Mouse (Mus musculus): ENCODE data around the gene Chmp4b. TPM values are rescaled to one million over a fixed set of nuclear protein-coding genes. Genes with fewer than 3 reads are reported as not detected.

Gene Chmp4b
- polyA plus RNA-seq, 1 experiment from 2014 or later = 28.7 TPM

DNA sequence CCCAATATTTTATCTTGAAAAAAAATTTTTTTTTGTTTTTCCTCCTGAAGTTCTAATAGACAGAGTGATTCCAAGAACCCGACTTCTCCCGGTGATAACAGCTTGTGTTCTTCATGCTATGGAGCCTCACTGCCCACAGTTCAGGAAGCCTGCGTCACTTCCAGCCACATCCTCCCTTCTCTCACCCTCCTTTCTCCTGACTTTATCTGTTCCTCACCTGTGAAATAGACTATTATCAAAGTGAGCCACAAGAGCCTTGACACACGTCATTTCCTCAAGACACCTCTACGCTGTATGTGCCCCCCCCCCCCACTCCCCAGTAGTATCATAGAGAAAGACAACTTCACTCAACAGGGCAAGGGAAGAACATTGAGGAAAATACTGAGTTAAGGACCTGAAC is 35.8 kb upstream of the Chmp4b start:
- H3K4me1 ChIP-seq (ENCODE audit: control insufficient read depth, insufficient read depth, low read length) = peaks cover 17% of the 10 kb centered on the region
- no peak for ATAC-seq
- H3K9ac ChIP-seq (ENCODE audit: low read depth, low read length) = no peak overlapping the region
- 85% methylated on average over 5 of the region's 5 CpGs for WGBS
- no peaks in the 10 kb centered on the region for H3K9me3 ChIP-seq (ENCODE audit: control insufficient read depth, low read length)
- H3K36me3 ChIP-seq (ENCODE audit: control insufficient read depth, insufficient read depth, low read length) = no peaks in the 10 kb centered on the region
- no peak overlapping the region for H3K27ac ChIP-seq (ENCODE audit: low read length)
- H3K27me3 ChIP-seq (replicated peaks; ENCODE audit: control insufficient read depth, insufficient read depth, low read length) = no peaks in the 10 kb centered on the region
- H3K4me3 ChIP-seq (ENCODE audit: low read length) = no peak overlapping the region
- H3K4me2 ChIP-seq (ENCODE audit: low read depth, low read length) = no peak overlapping the region

DNA sequence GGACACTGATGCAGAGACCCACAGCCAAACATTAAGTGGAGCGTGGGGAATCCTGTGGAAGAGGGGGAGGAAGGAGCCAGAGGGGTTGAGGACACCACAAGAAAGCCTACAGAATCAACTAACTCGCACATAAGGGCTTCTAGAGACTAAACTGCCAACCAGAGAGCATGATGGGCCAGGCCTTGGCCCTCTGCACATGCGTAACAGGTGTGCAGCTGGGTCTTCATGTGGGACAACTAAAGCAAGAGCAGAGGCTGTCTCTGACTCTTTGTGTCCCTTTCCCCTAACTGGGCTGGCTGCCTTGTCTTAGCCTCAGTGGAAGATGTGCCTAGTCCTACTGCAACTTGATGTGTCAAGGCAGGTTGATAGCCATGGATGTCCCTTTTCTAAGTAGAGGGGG is 34.4 kb upstream of the Chmp4b start:
- Histone ChIP-seq H3K9ac (ENCODE audit: low read depth, low read length) (no peak overlapping the region), H3K9me3 (ENCODE audit: control insufficient read depth, low read length) (no peaks in the 10 kb centered on the region), H3K4me1 (ENCODE audit: control insufficient read depth, insufficient read depth, low read length) (peaks cover 17% of the 10 kb centered on the region), H3K27ac (ENCODE audit: low read length) (no peak overlapping the region), H3K4me3 (ENCODE audit: low read length) (no peak overlapping the region), H3K36me3 (ENCODE audit: control insufficient read depth, insufficient read depth, low read length) (no peaks in the 10 kb centered on the region), H3K27me3 (replicated peaks; ENCODE audit: control insufficient read depth, insufficient read depth, low read length) (no peaks in the 10 kb centered on the region), H3K4me2 (ENCODE audit: low read depth, low read length) (no peak overlapping the region)
- WGBS = 88% methylated on average over 3 of the region's 3 CpGs
- ATAC-seq = no peak

DNA sequence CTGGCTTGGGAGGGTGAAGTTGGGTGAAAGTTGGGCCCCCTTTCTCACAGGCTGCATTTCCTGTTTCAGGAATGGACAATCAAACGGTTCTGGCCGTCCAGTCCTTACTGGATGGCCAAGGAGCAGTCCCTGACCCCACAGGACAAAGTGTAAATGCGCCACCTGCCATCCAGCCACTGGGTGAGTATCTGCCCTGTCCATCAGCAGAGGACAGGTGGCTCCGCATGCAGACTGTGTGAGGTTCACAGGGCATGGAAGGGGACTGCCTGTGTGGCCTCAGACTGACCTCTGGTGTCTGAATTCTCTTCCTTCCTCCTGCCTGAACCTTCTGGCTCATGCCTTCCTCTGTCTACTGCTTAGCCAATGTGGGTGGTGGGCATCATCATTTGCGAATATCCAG is 29.8 kb upstream of the Chmp4b start:
- no peak overlapping the region for H3K9ac ChIP-seq (ENCODE audit: low read depth, low read length)
- H3K4me2 ChIP-seq (ENCODE audit: low read depth, low read length) = no peak overlapping the region
- no peak for ATAC-seq
- 67% methylated on average over 5 of the region's 5 CpGs for WGBS
- no peaks in the 10 kb centered on the region for H3K4me1 ChIP-seq (ENCODE audit: control insufficient read depth, insufficient read depth, low read length)
- H3K4me3 ChIP-seq (ENCODE audit: low read length) = no peak overlapping the region
- no peak overlapping the region for H3K27ac ChIP-seq (ENCODE audit: low read length)
- H3K36me3 ChIP-seq (ENCODE audit: control insufficient read depth, insufficient read depth, low read length) = no peaks in the 10 kb centered on the region; the same call in 1 of the 2 replicates
- no peaks in the 10 kb centered on the region for H3K9me3 ChIP-seq (ENCODE audit: control insufficient read depth, low read length)
- H3K27me3 ChIP-seq (replicated peaks; ENCODE audit: control insufficient read depth, insufficient read depth, low read length) = no peaks in the 10 kb centered on the region

DNA sequence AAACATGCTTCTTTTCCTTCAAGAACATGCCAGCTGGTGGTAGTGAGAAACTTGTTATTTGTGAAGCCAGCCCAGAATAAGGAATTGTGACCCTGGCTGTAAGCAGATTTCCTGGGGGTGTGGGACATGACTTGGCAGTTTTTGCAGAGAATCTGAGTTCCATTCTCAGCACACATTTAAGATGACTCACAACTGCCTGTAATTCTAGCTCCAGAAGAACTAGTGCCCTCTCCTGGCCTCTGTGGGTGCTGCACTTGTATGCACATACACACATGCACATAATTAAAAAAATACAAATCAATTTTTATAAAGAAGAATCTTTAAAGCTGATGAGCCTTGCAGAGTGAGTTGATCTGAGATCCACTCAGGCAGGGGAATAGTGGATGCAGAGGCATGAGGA is 27.4 kb upstream of the Chmp4b start:
- Histone ChIP-seq H3K27me3 (replicated peaks; ENCODE audit: control insufficient read depth, insufficient read depth, low read length) (no peaks in the 10 kb centered on the region), H3K4me2 (ENCODE audit: low read depth, low read length) (no peak overlapping the region), H3K4me3 (ENCODE audit: low read length) (no peak overlapping the region), H3K4me1 (ENCODE audit: control insufficient read depth, insufficient read depth, low read length) (no peaks in the 10 kb centered on the region), H3K9me3 (ENCODE audit: control insufficient read depth, low read length) (no peaks in the 10 kb centered on the region), H3K27ac (ENCODE audit: low read length) (no peak overlapping the region), H3K36me3 (ENCODE audit: control insufficient read depth, insufficient read depth, low read length) (no peaks in the 10 kb centered on the region; the same call in 1 of the 2 replicates), H3K9ac (ENCODE audit: low read depth, low read length) (no peak overlapping the region)
- ATAC-seq = no peak

DNA sequence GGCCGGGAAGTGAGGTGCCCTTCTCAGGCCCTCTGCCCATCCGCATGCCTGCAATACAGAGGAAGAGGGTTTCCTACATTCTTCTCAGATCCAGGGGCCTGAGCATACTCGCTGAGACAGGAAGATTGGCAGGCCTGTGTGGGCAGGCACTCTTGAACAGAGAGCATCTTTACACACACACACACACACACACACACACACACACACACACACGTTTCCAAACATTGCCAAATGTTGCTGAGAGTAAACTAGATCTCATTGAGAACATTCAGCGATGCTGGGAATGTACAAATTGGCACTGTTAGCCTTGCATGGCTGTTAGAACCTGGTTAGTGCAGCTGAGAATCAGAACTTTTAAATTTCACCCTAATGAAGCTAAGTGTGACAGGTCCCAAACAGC is 21.0 kb upstream of the Chmp4b start:
- Histone ChIP-seq H3K4me3 (ENCODE audit: low read length) (no peak overlapping the region), H3K36me3 (ENCODE audit: control insufficient read depth, insufficient read depth, low read length) (no peaks in the 10 kb centered on the region), H3K9ac (ENCODE audit: low read depth, low read length) (no peak overlapping the region), H3K27ac (ENCODE audit: low read length) (no peak overlapping the region), H3K4me2 (ENCODE audit: low read depth, low read length) (no peak overlapping the region), H3K9me3 (ENCODE audit: control insufficient read depth, low read length) (no peaks in the 10 kb centered on the region), H3K4me1 (ENCODE audit: control insufficient read depth, insufficient read depth, low read length) (no peaks in the 10 kb centered on the region; the same call in 1 of the 2 replicates), H3K27me3 (replicated peaks; ENCODE audit: control insufficient read depth, insufficient read depth, low read length) (no peaks in the 10 kb centered on the region)
- WGBS = 85% methylated on average over 5 of the region's 5 CpGs
- ATAC-seq = no peak

DNA sequence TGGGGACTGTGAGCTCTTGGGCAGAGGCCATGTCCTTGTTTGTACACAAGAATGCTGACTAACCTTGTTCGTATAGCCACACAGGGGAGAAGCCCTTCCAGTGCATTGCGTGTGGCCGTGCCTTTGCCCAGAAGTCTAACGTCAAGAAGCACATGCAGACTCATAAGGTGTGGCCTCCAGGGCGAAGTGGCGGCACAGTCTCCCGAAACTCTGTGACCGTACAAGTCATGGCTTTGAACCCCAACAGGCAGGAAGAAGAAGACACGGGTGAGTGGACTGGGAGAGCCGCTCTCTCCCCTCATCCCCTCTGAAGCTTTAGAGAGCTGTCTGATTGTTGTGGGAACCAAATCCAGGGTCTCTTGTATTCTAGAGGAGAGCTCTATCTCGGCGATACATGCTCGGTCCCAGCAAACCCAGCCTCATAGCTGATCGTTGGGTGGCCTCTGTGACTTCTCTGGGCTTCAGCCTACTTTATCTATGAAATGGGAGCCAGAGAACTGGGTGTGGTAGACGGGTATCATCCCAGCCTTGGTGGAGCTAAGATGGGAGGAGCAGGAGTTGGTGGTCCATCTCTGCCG is 19.2 kb upstream of the Chmp4b start:
- H3K4me2 ChIP-seq (ENCODE audit: low read depth, low read length) = no peak overlapping the region
- no peaks in the 10 kb centered on the region; the same call in 1 of the 2 replicates for H3K4me1 ChIP-seq (ENCODE audit: control insufficient read depth, insufficient read depth, low read length)
- H3K4me3 ChIP-seq (ENCODE audit: low read length) = no peak overlapping the region
- no peaks in the 10 kb centered on the region for H3K36me3 ChIP-seq (ENCODE audit: control insufficient read depth, insufficient read depth, low read length)
- no peak overlapping the region for H3K9ac ChIP-seq (ENCODE audit: low read depth, low read length)
- H3K9me3 ChIP-seq (ENCODE audit: control insufficient read depth, low read length) = no peaks in the 10 kb centered on the region
- no peaks in the 10 kb centered on the region for H3K27me3 ChIP-seq (replicated peaks; ENCODE audit: control insufficient read depth, insufficient read depth, low read length)
- no peak overlapping the region for H3K27ac ChIP-seq (ENCODE audit: low read length)
- WGBS = 91% methylated on average over 16 of the region's 16 CpGs
- peak; percentile 52 for ATAC-seq

DNA sequence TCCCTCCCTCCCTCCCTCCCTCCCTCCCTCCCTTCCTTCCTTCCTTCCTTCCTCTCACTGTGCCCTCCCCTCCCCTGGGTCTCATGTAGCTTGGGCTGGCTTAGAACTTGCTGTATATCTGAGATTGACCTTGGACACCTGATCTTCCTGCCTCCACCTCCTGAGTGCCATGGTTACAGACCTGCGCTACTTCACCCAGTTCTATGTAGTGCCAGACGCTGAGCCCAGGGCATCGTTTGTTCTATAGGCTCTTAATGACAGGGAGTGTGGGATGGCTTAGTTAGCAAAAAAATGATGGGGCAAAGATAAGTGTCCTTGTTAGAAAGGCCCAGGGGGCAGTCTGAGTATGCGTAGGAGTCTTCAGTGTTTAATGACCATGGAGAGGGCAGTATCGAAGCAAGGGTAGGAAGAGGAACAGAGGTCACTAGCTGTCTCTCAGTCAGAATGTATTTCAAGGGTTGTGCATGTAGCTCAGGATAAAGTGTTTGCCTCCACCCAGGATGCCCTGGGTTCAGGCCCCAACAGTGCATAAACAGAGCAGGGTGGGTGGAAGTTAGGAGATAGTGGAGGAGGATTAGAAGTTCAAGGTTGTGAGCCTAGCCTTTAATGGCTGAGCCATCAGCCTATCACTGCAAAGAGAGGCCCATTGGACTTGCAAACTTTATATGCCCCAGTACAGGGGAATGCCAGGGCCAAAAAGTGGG is 18.3 kb upstream of the Chmp4b start:
- H3K27me3 ChIP-seq (replicated peaks; ENCODE audit: control insufficient read depth, insufficient read depth, low read length) = no peaks in the 10 kb centered on the region
- H3K27ac ChIP-seq (ENCODE audit: low read length) = no peak overlapping the region
- WGBS = 77% methylated on average over 5 of the region's 5 CpGs
- H3K4me2 ChIP-seq (ENCODE audit: low read depth, low read length) = no peak overlapping the region
- ATAC-seq = no peak; the same call in 1 of the 2 replicates
- no peak overlapping the region for H3K9ac ChIP-seq (ENCODE audit: low read depth, low read length)
- peaks cover 3% of the 10 kb centered on the region for H3K36me3 ChIP-seq (ENCODE audit: control insufficient read depth, insufficient read depth, low read length)
- H3K4me3 ChIP-seq (ENCODE audit: low read length) = no peak overlapping the region
- H3K4me1 ChIP-seq (ENCODE audit: control insufficient read depth, insufficient read depth, low read length) = no peaks in the 10 kb centered on the region; the same call in 1 of the 2 replicates
- H3K9me3 ChIP-seq (ENCODE audit: control insufficient read depth, low read length) = 0 out of 2 replicates have a peak, but pooled peaks cover under 1% of the 10 kb centered on the region

DNA sequence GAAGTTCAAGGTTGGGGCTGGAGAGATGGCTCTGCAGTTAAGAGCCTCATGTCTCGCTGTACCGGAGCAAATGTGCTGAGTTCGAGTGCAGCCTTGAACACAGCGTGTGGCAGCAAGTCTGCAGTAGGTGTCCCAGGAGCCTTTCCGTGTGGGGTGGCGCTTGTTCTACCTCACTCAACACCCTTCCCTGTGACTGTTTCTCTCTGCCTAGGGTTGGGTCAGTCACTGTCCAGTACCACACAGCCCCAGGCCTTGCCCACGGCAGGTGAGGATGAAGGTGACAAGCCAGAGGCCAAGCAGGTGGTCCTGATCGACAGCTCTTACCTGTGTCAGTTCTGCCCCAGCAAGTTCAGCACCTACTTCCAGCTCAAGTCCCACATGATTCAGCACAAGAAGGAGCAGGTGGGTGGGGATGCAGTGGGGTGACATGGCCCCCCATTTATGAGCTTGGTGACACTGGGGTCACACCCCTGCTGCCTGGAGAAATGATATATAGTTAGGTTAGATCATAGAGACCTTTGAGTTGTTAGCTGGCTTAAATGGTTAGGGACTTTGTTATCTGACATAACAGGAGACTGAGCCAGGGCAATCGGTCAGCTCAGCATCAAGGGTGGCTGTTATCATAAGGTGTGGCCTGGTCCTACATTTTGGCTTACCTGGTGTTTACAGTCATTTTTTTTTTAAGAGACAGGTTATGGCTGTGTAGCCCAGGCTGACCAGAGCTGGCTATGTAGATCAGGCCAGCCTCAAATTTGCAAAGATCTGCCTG is 17.4 kb upstream of the Chmp4b start:
- Histone ChIP-seq H3K27me3 (replicated peaks; ENCODE audit: control insufficient read depth, insufficient read depth, low read length) (no peaks in the 10 kb centered on the region), H3K9ac (ENCODE audit: low read depth, low read length) (no peak overlapping the region), H3K4me1 (ENCODE audit: control insufficient read depth, insufficient read depth, low read length) (no peaks in the 10 kb centered on the region; the same call in 1 of the 2 replicates), H3K4me2 (ENCODE audit: low read depth, low read length) (no peak overlapping the region), H3K36me3 (ENCODE audit: control insufficient read depth, insufficient read depth, low read length) (peaks cover 6% of the 10 kb centered on the region), H3K9me3 (ENCODE audit: control insufficient read depth, low read length) (0 out of 2 replicates have a peak, but pooled peaks cover 3% of the 10 kb centered on the region), H3K27ac (ENCODE audit: low read length) (no peak overlapping the region), H3K4me3 (ENCODE audit: low read length) (no peak overlapping the region)
- 84% methylated on average over 9 of the region's 9 CpGs for WGBS
- ATAC-seq = peak; percentile 77

DNA sequence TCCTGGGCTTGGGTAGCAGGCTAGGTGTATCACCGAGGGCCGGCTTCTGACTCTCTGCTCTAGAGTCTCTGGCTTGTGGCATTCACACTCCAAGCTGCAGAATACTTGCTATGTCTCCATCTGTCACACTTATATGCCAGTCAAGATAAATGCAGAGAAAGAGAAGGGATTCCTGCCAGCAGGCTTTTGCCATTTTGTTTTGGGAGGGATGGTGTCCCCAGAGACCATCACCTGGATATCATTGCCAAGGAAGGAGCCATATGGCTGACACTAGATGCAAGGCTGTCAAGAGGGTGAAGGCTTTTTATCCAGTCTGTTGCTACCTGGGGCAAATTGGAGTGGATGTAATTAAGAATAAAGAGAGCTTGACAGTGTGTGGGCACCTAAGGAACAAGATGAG is 15.7 kb upstream of the Chmp4b start:
- WGBS = 94% methylated on average over 2 of the region's 2 CpGs
- Histone ChIP-seq H3K4me1 (ENCODE audit: control insufficient read depth, insufficient read depth, low read length) (no peaks in the 10 kb centered on the region; the same call in 1 of the 2 replicates), H3K4me2 (ENCODE audit: low read depth, low read length) (no peak overlapping the region), H3K36me3 (ENCODE audit: control insufficient read depth, insufficient read depth, low read length) (peaks cover 6% of the 10 kb centered on the region), H3K27me3 (replicated peaks; ENCODE audit: control insufficient read depth, insufficient read depth, low read length) (no peaks in the 10 kb centered on the region), H3K9me3 (ENCODE audit: control insufficient read depth, low read length) (0 out of 2 replicates have a peak, but pooled peaks cover 3% of the 10 kb centered on the region), H3K4me3 (ENCODE audit: low read length) (no peak overlapping the region), H3K27ac (ENCODE audit: low read length) (no peak overlapping the region), H3K9ac (ENCODE audit: low read depth, low read length) (no peak overlapping the region)
- no peak for ATAC-seq
